Mouse (Mus musculus): Measurements from ENCODE around the gene Syce1l.

DNA sequence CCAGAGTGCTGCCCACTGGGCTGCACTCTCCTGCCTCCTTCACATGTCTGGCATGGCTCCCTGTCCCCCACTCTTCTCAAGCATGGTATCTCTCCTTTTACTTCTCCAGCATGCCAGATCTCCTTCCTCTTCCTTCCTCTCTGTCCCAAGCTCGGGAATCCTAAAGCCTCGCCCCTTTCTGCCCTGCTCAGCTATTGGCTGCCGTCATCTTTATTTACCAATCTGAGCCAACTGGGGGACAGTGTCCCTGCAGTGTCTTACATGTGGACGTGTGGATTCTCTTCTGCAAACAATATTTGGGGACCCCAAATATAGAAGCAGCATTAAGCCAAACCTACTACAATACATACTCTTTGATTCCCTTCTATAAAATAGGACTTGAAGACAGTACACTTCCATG, 10.1 kb downstream of the Syce1l start:
- TF ChIP-seq CTCF (IDR thresholded peaks at IDR 0.05; ENCODE audit: control insufficient read depth, insufficient read depth, insufficient read length) (no peak), MAX (IDR thresholded peaks at IDR 0.05) (no peak), MYOG (IDR thresholded peaks at IDR 0.05; ENCODE audit: control insufficient read depth, extremely low read depth, insufficient read length) (no peak), USF1 (IDR thresholded peaks at IDR 0.05; ENCODE audit: low read depth) (no peak), MYOD1 (IDR thresholded peaks at IDR 0.05; ENCODE audit: control insufficient read depth, insufficient read length, low read depth) (no peak)

Data from C2C12 (cell line).